Mouse (Mus musculus): ENCODE data around the gene Cd4. TPM values are rescaled to one million over a fixed set of nuclear protein-coding genes. Genes with fewer than 3 reads are reported as not detected.
A peak's percentile ranks its signal among the peaks of the same experiment; 100 is the strongest.

Cd4 gene
- polyA plus RNA-seq, 2 experiments: 0.10 to 0.26 TPM

DNA sequence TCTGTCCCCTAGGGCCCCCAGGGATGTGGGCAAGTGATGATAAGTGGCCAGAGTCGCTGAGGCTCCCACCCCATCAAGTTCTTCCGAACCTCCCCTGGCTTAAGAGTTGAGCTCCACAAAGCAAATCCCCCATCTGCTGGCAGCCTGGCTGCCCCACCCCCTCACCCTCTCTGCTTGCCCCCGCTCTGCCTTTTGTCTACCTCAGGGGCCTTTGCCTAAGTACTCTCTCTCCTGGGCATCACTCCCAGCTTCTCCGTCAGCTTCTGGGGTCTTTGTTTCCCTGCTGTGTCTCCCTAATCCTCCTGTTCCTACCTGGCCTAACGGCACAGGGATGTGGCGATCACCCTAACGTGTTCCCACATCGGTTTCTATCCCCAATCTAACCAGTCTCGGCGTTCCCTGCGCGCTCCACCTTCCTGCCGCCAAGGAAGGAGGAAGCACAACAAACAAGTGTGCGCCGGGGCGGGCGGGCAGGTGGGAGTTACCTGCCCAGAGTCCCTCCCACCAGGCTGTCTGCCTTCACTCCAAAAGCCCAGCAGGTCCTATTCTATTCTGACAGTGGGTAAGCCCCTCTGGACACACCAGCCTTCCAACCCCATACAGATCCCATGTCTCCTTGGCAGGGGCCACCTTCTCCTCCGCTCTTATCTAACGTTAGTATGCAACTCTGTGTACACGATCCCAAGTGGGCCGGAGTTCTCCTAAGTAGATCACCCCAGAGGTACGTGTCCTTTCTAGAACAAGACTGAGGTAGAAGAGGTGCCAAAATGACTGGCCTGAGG lies 27.3 kb upstream of the Cd4 start:
- no peak for TF ChIP-seq POLR2A (IDR thresholded peaks at IDR 0.05; ENCODE audit: borderline replicate concordance, extremely low read depth, insufficient read depth, insufficient read length)
- H3K4me3 ChIP-seq (replicated peaks; ENCODE audit: low read length): peak overlapping the region; percentile 92
- 17% methylated on average over 22 of the region's 22 CpGs for WGBS
- no peak for DNase-seq (ENCODE audit: low spot score)
- no peaks in the 10 kb centered on the region for H3K27me3 ChIP-seq (ENCODE audit: control insufficient read depth, insufficient read depth, low read length)
- no peak overlapping the region for H3K27ac ChIP-seq (replicated peaks; ENCODE audit: low read depth, low read length)
- ATAC-seq (ENCODE audit: low FRiP score, low read depth): no peak
- peaks cover 26% of the 10 kb centered on the region for H3K36me3 ChIP-seq (ENCODE audit: control insufficient read depth, insufficient read depth, low read length)
- H3K4me2 ChIP-seq (replicated peaks; ENCODE audit: low read depth, low read length, severe bottlenecking): peak overlapping the region; percentile 98
- H3K4me1 ChIP-seq (ENCODE audit: control insufficient read depth, insufficient read depth, low read length): peaks cover 26% of the 10 kb centered on the region
- H3K9me3 ChIP-seq (ENCODE audit: control insufficient read depth, low read length): no peaks in the 10 kb centered on the region
- peak overlapping the region; percentile 99 for H3K9ac ChIP-seq (ENCODE audit: low read depth, low read length, severe bottlenecking)

DNA sequence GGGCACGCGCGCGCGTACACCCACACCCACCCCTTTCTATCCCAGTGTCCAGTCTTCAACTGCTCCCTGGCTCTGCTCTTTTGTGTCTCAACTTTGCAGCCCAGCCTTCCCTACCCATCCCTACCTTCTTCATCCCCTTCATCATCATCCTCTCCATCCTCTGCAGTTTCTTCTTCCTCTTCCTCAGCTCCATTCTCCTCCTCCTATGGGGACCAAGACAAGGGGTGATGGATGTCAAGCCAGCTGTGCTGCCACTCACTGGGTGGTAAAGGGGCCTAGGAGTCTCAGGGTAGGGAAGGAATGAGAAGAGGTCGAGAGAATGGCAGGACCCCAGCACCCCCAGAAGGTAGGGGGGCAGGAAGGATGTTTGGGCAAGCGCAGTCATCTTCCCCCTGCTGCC lies 26.5 kb upstream of the Cd4 start:
- no peak overlapping the region for H3K4me2 ChIP-seq (replicated peaks; ENCODE audit: low read depth, low read length, severe bottlenecking)
- WGBS: 84% methylated on average over 7 of the region's 7 CpGs
- no peak for ATAC-seq (ENCODE audit: low FRiP score, low read depth)
- no peak for TF ChIP-seq POLR2A (IDR thresholded peaks at IDR 0.05; ENCODE audit: borderline replicate concordance, extremely low read depth, insufficient read depth, insufficient read length)
- DNase-seq (ENCODE audit: low spot score): no peak
- H3K27ac ChIP-seq (replicated peaks; ENCODE audit: low read depth, low read length): no peak overlapping the region
- H3K36me3 ChIP-seq (ENCODE audit: control insufficient read depth, insufficient read depth, low read length): peaks cover 26% of the 10 kb centered on the region
- H3K27me3 ChIP-seq (ENCODE audit: control insufficient read depth, insufficient read depth, low read length): no peaks in the 10 kb centered on the region
- no peak overlapping the region for H3K4me3 ChIP-seq (replicated peaks; ENCODE audit: low read length)
- H3K4me1 ChIP-seq (ENCODE audit: control insufficient read depth, insufficient read depth, low read length): peaks cover 32% of the 10 kb centered on the region
- no peak overlapping the region for H3K9ac ChIP-seq (ENCODE audit: low read depth, low read length, severe bottlenecking)
- H3K9me3 ChIP-seq (ENCODE audit: control insufficient read depth, low read length): no peaks in the 10 kb centered on the region

DNA sequence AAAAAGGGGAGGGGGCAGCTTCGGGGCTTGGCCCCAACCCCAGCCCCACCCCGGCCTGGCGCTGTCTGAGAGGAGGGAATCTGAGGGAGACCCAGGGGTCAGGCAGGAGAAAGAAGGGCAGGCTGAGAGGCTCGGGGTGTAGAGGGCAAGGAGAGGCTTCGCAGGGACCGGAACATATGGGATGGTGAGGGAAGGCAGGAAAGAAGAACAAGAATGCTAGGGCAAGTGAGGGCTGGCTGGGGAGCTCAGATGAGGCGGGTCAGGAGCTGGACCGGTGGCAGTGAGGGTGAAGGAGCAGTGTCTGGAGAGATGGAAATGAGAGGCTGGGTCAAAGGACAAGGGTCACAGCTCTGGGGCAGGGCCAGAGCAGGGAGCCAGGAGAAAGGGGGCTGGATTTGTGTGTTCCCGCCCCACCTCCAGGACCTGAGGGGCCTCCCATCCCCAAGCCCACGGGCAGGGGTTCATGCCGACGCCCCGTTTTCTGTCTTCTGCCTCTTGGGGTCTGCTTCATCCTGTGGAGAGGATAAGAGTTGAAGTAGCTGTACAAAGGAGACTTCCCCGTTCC lies 25.8 kb upstream of the Cd4 start:
- Histone ChIP-seq H3K9ac (ENCODE audit: low read depth, low read length, severe bottlenecking) (no peak overlapping the region), H3K4me2 (replicated peaks; ENCODE audit: low read depth, low read length, severe bottlenecking) (no peak overlapping the region), H3K36me3 (ENCODE audit: control insufficient read depth, insufficient read depth, low read length) (peaks cover 26% of the 10 kb centered on the region), H3K27me3 (ENCODE audit: control insufficient read depth, insufficient read depth, low read length) (no peaks in the 10 kb centered on the region), H3K27ac (replicated peaks; ENCODE audit: low read depth, low read length) (no peak overlapping the region), H3K4me1 (ENCODE audit: control insufficient read depth, insufficient read depth, low read length) (peaks cover 27% of the 10 kb centered on the region), H3K4me3 (replicated peaks; ENCODE audit: low read length) (no peak overlapping the region), H3K9me3 (ENCODE audit: control insufficient read depth, low read length) (no peaks in the 10 kb centered on the region)
- DNase-seq (ENCODE audit: low spot score) (no peak), ATAC-seq (ENCODE audit: low FRiP score, low read depth) (no peak)
- WGBS: 77% methylated on average over 10 of the region's 14 CpGs
- TF ChIP-seq POLR2A (IDR thresholded peaks at IDR 0.05; ENCODE audit: borderline replicate concordance, extremely low read depth, insufficient read depth, insufficient read length): no peak

DNA sequence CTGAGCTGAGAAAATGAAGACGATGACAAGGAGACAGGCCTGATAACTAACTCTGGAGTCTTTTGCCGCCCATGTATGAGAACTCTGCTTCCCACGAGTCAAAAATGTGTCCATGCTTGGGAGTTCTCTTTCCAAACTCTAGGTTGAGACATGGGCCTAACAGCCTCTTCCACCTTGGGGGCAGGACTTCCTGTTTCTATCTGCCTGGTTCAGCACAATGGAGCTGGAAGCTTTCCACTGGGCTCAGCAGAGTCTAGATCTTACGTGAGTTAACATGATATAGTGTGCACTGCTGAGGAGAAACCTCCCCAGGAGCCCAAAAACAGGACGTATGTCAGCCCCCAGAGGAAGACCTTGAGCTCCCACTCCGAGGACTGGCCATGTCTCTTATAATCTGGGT lies 25.2 kb upstream of the Cd4 start:
- peaks cover 21% of the 10 kb centered on the region for H3K4me1 ChIP-seq (ENCODE audit: control insufficient read depth, insufficient read depth, low read length)
- no peak for DNase-seq (ENCODE audit: low spot score)

DNA sequence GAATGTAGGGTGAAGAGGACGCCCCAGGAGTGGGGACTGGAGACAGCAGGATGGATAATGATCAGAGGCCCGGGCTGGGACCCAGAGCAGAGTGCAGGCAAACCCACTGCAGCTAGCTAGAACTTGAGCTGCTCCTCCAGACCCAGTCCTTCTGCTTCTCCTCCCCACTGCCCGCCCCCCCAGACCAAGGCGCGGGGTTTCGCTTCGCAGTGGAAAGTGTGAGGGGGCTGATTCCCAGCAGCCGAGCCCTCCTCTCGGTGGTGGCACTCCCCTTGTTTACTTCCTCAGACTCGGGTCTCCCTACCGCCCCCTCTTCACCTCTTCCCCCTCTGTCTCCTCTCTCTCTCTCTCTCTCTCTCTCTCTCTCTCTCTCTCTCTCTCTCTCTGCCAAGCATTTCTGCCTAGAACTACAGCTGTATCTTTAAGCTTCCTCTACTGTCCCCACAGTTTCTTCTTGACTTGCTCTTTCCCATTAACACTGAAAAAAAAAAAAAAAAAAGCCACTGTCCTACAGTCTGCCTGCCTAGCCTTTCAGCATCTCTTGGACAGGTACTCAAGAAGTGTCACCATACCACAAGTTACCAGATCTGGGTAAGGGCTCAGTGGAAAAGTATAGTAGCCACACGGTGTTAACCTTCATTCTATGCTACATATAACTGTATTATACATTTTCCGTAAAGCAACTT lies 23.7 kb upstream of the Cd4 start, which contains the start of gene Lag3:
Gene Lag3 (minus strand): TSS at position 173 of the 686 bp plus-strand sequence.
- ATAC-seq (ENCODE audit: low FRiP score, low read depth): no peak; the same call in 1 of the 2 replicates

More for the DNA sequence above, 25.2 kb upstream of the Cd4 start:
- no peaks in the 10 kb centered on the region for H3K9me3 ChIP-seq (ENCODE audit: control insufficient read depth, low read length)
- H3K4me3 ChIP-seq (replicated peaks; ENCODE audit: low read length): no peak overlapping the region
- no peak overlapping the region for H3K4me2 ChIP-seq (replicated peaks; ENCODE audit: low read depth, low read length, severe bottlenecking)
- H3K36me3 ChIP-seq (ENCODE audit: control insufficient read depth, insufficient read depth, low read length): peaks cover 26% of the 10 kb centered on the region
- no peak overlapping the region for H3K9ac ChIP-seq (ENCODE audit: low read depth, low read length, severe bottlenecking)
- TF ChIP-seq POLR2A (IDR thresholded peaks at IDR 0.05; ENCODE audit: borderline replicate concordance, extremely low read depth, insufficient read depth, insufficient read length): no peak
- ATAC-seq (ENCODE audit: low FRiP score, low read depth): no peak
- no peaks in the 10 kb centered on the region for H3K27me3 ChIP-seq (ENCODE audit: control insufficient read depth, insufficient read depth, low read length)
- WGBS: 76% methylated on average over 6 of the region's 6 CpGs
- no peak overlapping the region for H3K27ac ChIP-seq (replicated peaks; ENCODE audit: low read depth, low read length)

More for the DNA sequence above, 23.7 kb upstream of the Cd4 start, which contains the start of gene Lag3:
- no peak for DNase-seq (ENCODE audit: low spot score)
- Histone ChIP-seq H3K9me3 (ENCODE audit: control insufficient read depth, low read length) (no peaks in the 10 kb centered on the region), H3K9ac (ENCODE audit: low read depth, low read length, severe bottlenecking) (peak within 1 kb of the TSS; percentile 40), H3K36me3 (ENCODE audit: control insufficient read depth, insufficient read depth, low read length) (peaks cover 26% of the 10 kb centered on the region), H3K4me2 (replicated peaks; ENCODE audit: low read depth, low read length, severe bottlenecking) (peak within 1 kb of the TSS; percentile 29; the same call in 1 of the 2 replicates), H3K4me1 (ENCODE audit: control insufficient read depth, insufficient read depth, low read length) (peaks cover 18% of the 10 kb centered on the region), H3K27ac (replicated peaks; ENCODE audit: low read depth, low read length) (no peak within 1 kb of the TSS; the same call in 1 of the 2 replicates), H3K27me3 (ENCODE audit: control insufficient read depth, insufficient read depth, low read length) (no peaks in the 10 kb centered on the region), H3K4me3 (replicated peaks; ENCODE audit: low read length) (no peak within 1 kb of the TSS)
- WGBS: 20% methylated on average over 11 of the region's 13 CpGs
- no peak for TF ChIP-seq POLR2A (IDR thresholded peaks at IDR 0.05; ENCODE audit: borderline replicate concordance, extremely low read depth, insufficient read depth, insufficient read length)

Measured in limb, embryonic 14.5 days (tissue).